ENCODE assay signal across 9 mouse cellular contexts in the genomic region with DNA sequence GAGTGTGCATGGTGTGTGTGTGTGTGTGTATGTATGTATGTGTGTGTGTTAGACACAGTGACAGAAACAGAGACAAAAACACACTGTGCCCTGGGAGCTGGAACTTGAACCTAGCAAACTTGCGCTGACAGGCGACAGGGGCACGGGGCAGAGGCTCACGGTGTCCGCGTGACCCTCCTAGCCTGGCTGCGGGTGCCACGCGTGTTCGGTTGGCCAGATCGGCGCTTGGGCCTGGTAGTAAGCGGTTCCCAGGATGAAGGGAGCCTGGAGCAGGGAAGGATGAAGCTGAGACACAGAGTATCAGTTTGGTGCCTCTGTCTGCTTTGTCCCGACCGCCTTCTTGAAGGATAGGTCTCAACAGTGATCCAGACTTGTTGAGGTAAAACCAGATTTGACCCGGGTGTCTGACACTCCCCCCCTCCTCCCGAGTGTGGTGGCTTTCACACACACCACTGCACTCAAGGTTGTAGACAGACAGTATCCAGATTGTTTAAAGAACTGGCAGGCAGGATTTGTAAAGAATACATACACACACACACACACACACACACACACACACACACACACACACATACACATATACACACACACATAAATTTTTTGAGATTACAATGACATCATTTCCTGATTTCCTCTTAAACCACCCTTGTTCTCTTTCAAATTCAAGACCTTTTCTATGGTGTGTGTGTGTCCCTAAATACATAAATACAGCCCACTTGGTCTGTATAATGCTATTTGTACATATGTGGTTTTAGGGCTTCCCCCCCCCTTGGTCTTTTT. TPM values are rescaled to one million over a fixed set of nuclear protein-coding genes. Genes with fewer than 3 reads are reported as not detected.
A peak's percentile ranks its signal among the peaks of the same experiment; 100 is the strongest.
DNase-seq lines count a peak whose midpoint lies in the region; ATAC-seq lines count a peak whose summit lies in the region.
"Had no signal": no experiment of that assay in that cellular context is flagged by ENCODE, and none has a peak within 500 bp of the region (broad histone marks: within the 10 kb centered on the region; RNA-seq: fewer than 3 reads in every experiment).

A gene (plus strand): TSS at position 202 of the 780 bp plus-strand sequence.

- ATAC-seq in forebrain, embryonic 12.5 days (ENCODE audit: low FRiP score) = no peak; the same call in 1 of the 2 replicates
- no peak for ATAC-seq in limb, embryonic 11.5 days (ENCODE audit: insufficient number of reproducible peaks, low FRiP score, low TSS enrichment, low read depth)

- H3K27me3 ChIP-seq in forebrain, embryonic 12.5 days = peaks cover 16% of the 10 kb centered on the region
- H3K27me3 ChIP-seq in limb, embryonic 11.5 days (ENCODE audit: control insufficient read depth, insufficient read depth, low read length) = no peaks in the 10 kb centered on the region

- DNase-seq in adrenal gland, postnatal 10 days = peak; percentile 10
- DNase-seq in adrenal gland, postnatal 25 days = no peak
- peak; percentile 67 for DNase-seq in CD4-positive helper T cell, adult 2 months (ENCODE audit: low read depth, low spot score)
- no peak for DNase-seq in limb, embryonic 11.5 days (ENCODE audit: low spot score)
- peak; percentile 59 to 65 for DNase-seq in natural killer cell, adult 2 months (ENCODE audit: low spot score in 2 of 2)
- no peak for DNase-seq in right cerebral cortex, postnatal 4 days
- no peak for DNase-seq in embryo, embryonic 11 days

- peaks cover 15% of the 10 kb centered on the region for H3K4me1 ChIP-seq in forebrain, embryonic 12.5 days
- H3K4me1 ChIP-seq in limb, embryonic 11.5 days (ENCODE audit: control insufficient read depth, insufficient read depth, low read length) = 0 out of 2 replicates have a peak, but pooled peaks cover 4% of the 10 kb centered on the region

- peak within 1 kb of the TSS; percentile 77 for H3K4me2 ChIP-seq in forebrain, embryonic 12.5 days
- peak within 1 kb of the TSS; percentile 70 for H3K4me2 ChIP-seq in limb, embryonic 11.5 days (ENCODE audit: low read depth, severe bottlenecking)

- H3K36me3 ChIP-seq in forebrain, embryonic 12.5 days (replicated peaks) = no peaks in the 10 kb centered on the region
- H3K36me3 ChIP-seq in limb, embryonic 11.5 days (ENCODE audit: control insufficient read depth, insufficient read depth, low read length) = no peaks in the 10 kb centered on the region

- no peaks in the 10 kb centered on the region for H3K9me3 ChIP-seq in forebrain, embryonic 12.5 days
- no peaks in the 10 kb centered on the region for H3K9me3 ChIP-seq in limb, embryonic 11.5 days (ENCODE audit: control insufficient read depth, low read length)

- H3K27ac ChIP-seq in forebrain, embryonic 12.5 days = no peak within 1 kb of the TSS
- no peak within 1 kb of the TSS for H3K27ac ChIP-seq in limb, embryonic 11.5 days (replicated peaks; ENCODE audit: low read depth, low read length)

- H3K4me3 ChIP-seq in forebrain, embryonic 12.5 days (replicated peaks) = peak within 1 kb of the TSS; percentile 40
- H3K4me3 ChIP-seq in limb, embryonic 11.5 days (ENCODE audit: low read depth, low read length) = peak within 1 kb of the TSS; percentile 30

- 78% methylated on average over 17 of the region's 17 CpGs for WGBS in forebrain, embryonic 12.5 days
- WGBS in limb, embryonic 11.5 days = 67% methylated on average over 17 of the region's 17 CpGs

- peak within 1 kb of the TSS; percentile 50 for H3K9ac ChIP-seq in forebrain, embryonic 12.5 days
- 0 out of 2 replicates have a peak within 1 kb of the TSS, but pooled peaks have one; percentile 40 for H3K9ac ChIP-seq in limb, embryonic 11.5 days (ENCODE audit: low read length)

RNA-seq across cellular contexts. Expression of the gene that starts here (rescaled TPM):
- total RNA-seq in adrenal gland, postnatal 10 days (2021) = under 1 TPM in 1 of 2 experiments, not detected in 1; 0.33 TPM
- not detected in 2 replicates for total RNA-seq in adrenal gland, postnatal 25 days (2021)
- polyA plus RNA-seq in forebrain, embryonic 12.5 days (2016; fragmentation: Nextera tagmentation; extraction: Ambion mirVana) = 0.56 and 0.72 TPM in 2 replicates
- polyA plus RNA-seq in limb, embryonic 11.5 days (2014; fragmentation: Nextera tagmentation; extraction: Ambion mirVana) = 0.21 and 0.23 TPM in 2 replicates
- total RNA-seq: hematopoietic stem cell, adult 5-6 weeks had no signal

Comparison
In these comparisons a context has a peak if more than half of its experiments do, and no peak if none do; other contexts are left out.
1. Peak in DNase-seq in adrenal gland, postnatal 10 days; RNA of the gene not detected or under 1 TPM.
2. DNase-seq: peak in CD4-positive helper T cell, adult 2 months (single experiment) and natural killer cell, adult 2 months (2 of 2); none in adrenal gland, postnatal 25 days (single experiment), limb, embryonic 11.5 days (single experiment), right cerebral cortex, postnatal 4 days (single experiment) and embryo, embryonic 11 days (single experiment).